Mouse (Mus musculus): ENCODE results near the gene Csl. TPM values are rescaled to one million over a fixed set of nuclear protein-coding genes. Genes with fewer than 3 reads are reported as not detected.

Gene Csl
- polyA plus RNA-seq, 1 experiment from 2014 or later = 0.10 TPM

- Histone ChIP-seq H3K9ac (ENCODE audit: low read length) (no peak overlapping the region), H3K4me2 (replicated peaks; ENCODE audit: low read depth) (no peak overlapping the region), H3K4me1 (replicated peaks; ENCODE audit: control insufficient read depth, insufficient read depth) (no peaks in the 10 kb centered on the region), H3K27me3 (ENCODE audit: control insufficient read depth, insufficient read depth, low read length) (no peaks in the 10 kb centered on the region), H3K27ac (replicated peaks) (no peak overlapping the region), H3K4me3 (ENCODE audit: low read depth, low read length) (no peak overlapping the region), H3K36me3 (ENCODE audit: control insufficient read depth, insufficient read depth, low read length) (no peaks in the 10 kb centered on the region), H3K9me3 (ENCODE audit: control insufficient read depth, low read length) (no peaks in the 10 kb centered on the region)
- DNase-seq (ENCODE audit: low spot score) (no peak), ATAC-seq (ENCODE audit: low FRiP score, low TSS enrichment) (no peak)
- TF ChIP-seq CTCF (IDR thresholded peaks at IDR 0.05; ENCODE audit: low read depth) = no peak
- TF ChIP-seq EP300 (optimal IDR thresholded peaks at IDR 0.05) = no peak
Measured at GRCm38 (mm10) chr10:99741609-99742280, 17.7 kb downstream of the Csl start.

GRCm38 (mm10) chr10:99713129-99713528 lies 46.3 kb downstream of the Csl start:
- DNase-seq (ENCODE audit: low spot score) (no peak), ATAC-seq (ENCODE audit: low FRiP score, low TSS enrichment) (no peak)
- Histone ChIP-seq H3K4me1 (replicated peaks; ENCODE audit: control insufficient read depth, insufficient read depth) (no peaks in the 10 kb centered on the region), H3K9me3 (ENCODE audit: control insufficient read depth, low read length) (no peaks in the 10 kb centered on the region), H3K27me3 (ENCODE audit: control insufficient read depth, insufficient read depth, low read length) (no peaks in the 10 kb centered on the region), H3K9ac (ENCODE audit: low read length) (no peak overlapping the region), H3K36me3 (ENCODE audit: control insufficient read depth, insufficient read depth, low read length) (no peaks in the 10 kb centered on the region), H3K4me3 (ENCODE audit: low read depth, low read length) (no peak overlapping the region), H3K27ac (replicated peaks) (no peak overlapping the region), H3K4me2 (replicated peaks; ENCODE audit: low read depth) (no peak overlapping the region)
- 56% methylated on average over 2 of the region's 2 CpGs for WGBS
- TF ChIP-seq EP300 (optimal IDR thresholded peaks at IDR 0.05) = no peak
- no peak for TF ChIP-seq CTCF (IDR thresholded peaks at IDR 0.05; ENCODE audit: low read depth)

GRCm38 (mm10) chr10:99711567-99711966 lies 47.9 kb downstream of the Csl start:
- DNase-seq (ENCODE audit: low spot score) (no peak), ATAC-seq (ENCODE audit: low FRiP score, low TSS enrichment) (no peak)
- H3K36me3 ChIP-seq (ENCODE audit: control insufficient read depth, insufficient read depth, low read length) = no peaks in the 10 kb centered on the region
- no peak overlapping the region for H3K4me3 ChIP-seq (ENCODE audit: low read depth, low read length)
- TF ChIP-seq EP300 (optimal IDR thresholded peaks at IDR 0.05) = no peak
- no peak for TF ChIP-seq CTCF (IDR thresholded peaks at IDR 0.05; ENCODE audit: low read depth)
- WGBS = 73% methylated on average over 1 of the region's 1 CpGs
- H3K27me3 ChIP-seq (ENCODE audit: control insufficient read depth, insufficient read depth, low read length) = no peaks in the 10 kb centered on the region
- no peaks in the 10 kb centered on the region for H3K4me1 ChIP-seq (replicated peaks; ENCODE audit: control insufficient read depth, insufficient read depth)
- H3K9ac ChIP-seq (ENCODE audit: low read length) = no peak overlapping the region
- no peak overlapping the region for H3K27ac ChIP-seq (replicated peaks)
- H3K9me3 ChIP-seq (ENCODE audit: control insufficient read depth, low read length) = no peaks in the 10 kb centered on the region
- H3K4me2 ChIP-seq (replicated peaks; ENCODE audit: low read depth) = no peak overlapping the region

All from stomach, postnatal 0 days (tissue).